Comparison of ENCODE assay signal across 17 mouse cellular contexts in genomic region chr9:98704131-98704530, GRCm38 (mm10).
DNase-seq lines count a peak whose midpoint lies in the region; ATAC-seq and TF ChIP-seq lines count a peak whose summit lies in the region.
"Had no signal": no experiment of that assay in that cellular context is flagged by ENCODE, and none has a peak within 500 bp of the region (broad histone marks: within the 10 kb centered on the region; RNA-seq: fewer than 3 reads in every experiment).

No protein-coding gene starts in this region.

- H3K4me1 ChIP-seq in lung, embryonic 14.5 days (ENCODE audit: insufficient read depth) = no peaks in the 10 kb centered on the region
- no peaks in the 10 kb centered on the region for H3K4me1 ChIP-seq in lung, adult 2 months (ENCODE audit: control insufficient read depth, insufficient read depth, low read length)
- H3K4me1 ChIP-seq in stomach, embryonic 14.5 days (ENCODE audit: control insufficient read depth, insufficient read depth, low read length) = 0 out of 2 replicates have a peak, but pooled peaks cover 3% of the 10 kb centered on the region
- no peaks in the 10 kb centered on the region for H3K4me1 ChIP-seq in forebrain, embryonic 16.5 days (replicated peaks; ENCODE audit: control insufficient read depth, insufficient read depth, low read length)
- H3K4me1 ChIP-seq: heart, embryonic 12.5 days had no signal

- H3K27me3 ChIP-seq in lung, embryonic 14.5 days (ENCODE audit: insufficient read depth, low read length) = no peaks in the 10 kb centered on the region
- H3K27me3 ChIP-seq in stomach, embryonic 14.5 days (ENCODE audit: control insufficient read depth, insufficient read depth, low read length) = no peaks in the 10 kb centered on the region
- no peaks in the 10 kb centered on the region for H3K27me3 ChIP-seq in forebrain, embryonic 16.5 days (replicated peaks; ENCODE audit: control insufficient read depth, insufficient read depth, low read length)
- H3K27me3 ChIP-seq: heart, embryonic 12.5 days had no signal

- no peaks in the 10 kb centered on the region for H3K36me3 ChIP-seq in lung, embryonic 14.5 days (ENCODE audit: insufficient read depth)
- H3K36me3 ChIP-seq in stomach, embryonic 14.5 days (ENCODE audit: control insufficient read depth, insufficient read depth, low read length) = no peaks in the 10 kb centered on the region
- H3K36me3 ChIP-seq in forebrain, embryonic 16.5 days (ENCODE audit: control insufficient read depth, insufficient read depth) = no peaks in the 10 kb centered on the region
- H3K36me3 ChIP-seq: G1E; heart, embryonic 12.5 days had no signal

- H3K4me2 ChIP-seq in lung, embryonic 14.5 days = no peak overlapping the region
- no peak overlapping the region for H3K4me2 ChIP-seq in stomach, embryonic 14.5 days (replicated peaks; ENCODE audit: low read depth, low read length)
- no peak overlapping the region for H3K4me2 ChIP-seq in forebrain, embryonic 16.5 days (ENCODE audit: low read length)
- H3K4me2 ChIP-seq: heart, embryonic 12.5 days had no signal

- DNase-seq in lung, embryonic 14.5 days = peak; percentile 23
- no peak for DNase-seq in lung, adult 2 months
- peak; percentile 17 for DNase-seq in ZHBTc4 (ENCODE audit: low read depth, low spot score)
- peak; percentile 43 for DNase-seq in embryo, embryonic 9.5 days (ENCODE audit: extremely low spot score)
- no peak for DNase-seq in cerebellum, adult 9-10 months
- no peak for DNase-seq in spleen, adult 12 weeks (ENCODE audit: low spot score)
- DNase-seq: adrenal gland, adult 8-10 months; cerebellum, adult 8-10 months; gastrocnemius, postnatal 25 days; kidney, adult 11 months; kidney, postnatal 14 days; right cerebral cortex, postnatal 4 days; thymus, postnatal 36 days had no signal

- H3K9me3 ChIP-seq in lung, embryonic 14.5 days (ENCODE audit: low read depth, low read length) = no peaks in the 10 kb centered on the region
- H3K9me3 ChIP-seq in stomach, embryonic 14.5 days (ENCODE audit: control insufficient read depth, low read depth, low read length) = no peaks in the 10 kb centered on the region
- H3K9me3 ChIP-seq in forebrain, embryonic 16.5 days (ENCODE audit: control insufficient read depth, low read length) = no peaks in the 10 kb centered on the region
- H3K9me3 ChIP-seq: heart, embryonic 12.5 days had no signal

- H3K27ac ChIP-seq in lung, embryonic 14.5 days (ENCODE audit: low read depth) = no peak overlapping the region
- no peak overlapping the region for H3K27ac ChIP-seq in stomach, embryonic 14.5 days (ENCODE audit: low read length)
- no peak overlapping the region for H3K27ac ChIP-seq in forebrain, embryonic 16.5 days (ENCODE audit: low read length)

- no peak for TF ChIP-seq POLR2A in lung, adult 2 months (IDR thresholded peaks at IDR 0.05; ENCODE audit: borderline replicate concordance, extremely low read depth, low read depth, low read length)

- no peak overlapping the region for H3K4me3 ChIP-seq in lung, embryonic 14.5 days (ENCODE audit: low read depth, low read length)
- H3K4me3 ChIP-seq in lung, adult 2 months (replicated peaks; ENCODE audit: extremely low read depth, low read depth, low read length) = no peak overlapping the region
- H3K4me3 ChIP-seq in stomach, embryonic 14.5 days (ENCODE audit: low read depth, low read length) = no peak overlapping the region
- H3K4me3 ChIP-seq in forebrain, embryonic 16.5 days (replicated peaks; ENCODE audit: low read length) = no peak overlapping the region
- H3K4me3 ChIP-seq: heart, embryonic 12.5 days had no signal

- WGBS in lung, embryonic 14.5 days = 18% methylated on average over 5 of the region's 5 CpGs
- 22% methylated on average over 5 of the region's 5 CpGs for WGBS in lung, adult 2 months
- WGBS in stomach, embryonic 14.5 days = 23% methylated on average over 5 of the region's 5 CpGs
- WGBS in forebrain, embryonic 16.5 days = 39% methylated on average over 5 of the region's 5 CpGs

- TF ChIP-seq CTCF in lung, embryonic 14.5 days (IDR thresholded peaks at IDR 0.05; ENCODE audit: low read depth) = no peak
- TF ChIP-seq CTCF in lung, adult 2 months (IDR thresholded peaks at IDR 0.05; ENCODE audit: insufficient read depth, low read length) = no peak

- no peak for ATAC-seq in lung, embryonic 14.5 days (ENCODE audit: insufficient read depth)
- 0 out of 2 replicates have a peak, but pooled peaks have one; percentile 56 for ATAC-seq in stomach, embryonic 14.5 days (ENCODE audit: insufficient number of reproducible peaks, insufficient read depth, low FRiP score, low read depth)
- no peak for ATAC-seq in forebrain, embryonic 16.5 days

- H3K9ac ChIP-seq in lung, embryonic 14.5 days = no peak overlapping the region
- no peak overlapping the region for H3K9ac ChIP-seq in stomach, embryonic 14.5 days (replicated peaks; ENCODE audit: low read depth, low read length)
- no peak overlapping the region for H3K9ac ChIP-seq in forebrain, embryonic 16.5 days (replicated peaks; ENCODE audit: low read depth, low read length)
- H3K9ac ChIP-seq: heart, embryonic 12.5 days had no signal

Comparison
In these comparisons a context has a peak if more than half of its experiments do, and no peak if none do; other contexts are left out.
1. DNase-seq: peak in lung, embryonic 14.5 days (single experiment), ZHBTc4 (single experiment) and embryo, embryonic 9.5 days (single experiment); none in lung, adult 2 months (single experiment), cerebellum, adult 9-10 months (single experiment) and spleen, adult 12 weeks (single experiment).